Mouse (Mus musculus): ENCODE data around the gene Chn1.

Gene Chn1

GRCm38 (mm10) chr2:73591246-73591645 lies 183.9 kb downstream of the Chn1 start:
- in situ Hi-C loops (cut with MboI), result no loop called here

DNA sequence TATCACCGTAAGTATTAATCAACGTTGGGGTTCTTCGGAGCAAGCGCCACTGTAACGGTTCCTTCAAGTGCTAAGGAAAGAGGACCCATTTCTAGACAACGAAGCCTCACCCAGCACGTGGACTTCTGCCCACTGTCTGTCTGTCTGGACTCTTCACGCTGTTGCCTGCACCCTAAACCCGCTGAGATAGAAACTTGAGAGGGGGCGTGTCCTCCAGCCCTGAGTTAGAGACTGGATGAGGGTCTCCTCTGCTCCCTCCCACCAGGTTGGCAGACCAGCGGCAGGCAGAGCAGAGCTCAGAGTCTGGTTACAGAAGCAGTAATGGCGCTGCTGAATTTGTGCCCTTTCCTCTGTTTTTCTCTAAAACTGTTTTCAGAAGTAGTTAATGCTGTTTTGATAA lies 185.0 kb downstream of the Chn1 start:
- in situ Hi-C loops (cut with MboI), result no loop called here

DNA sequence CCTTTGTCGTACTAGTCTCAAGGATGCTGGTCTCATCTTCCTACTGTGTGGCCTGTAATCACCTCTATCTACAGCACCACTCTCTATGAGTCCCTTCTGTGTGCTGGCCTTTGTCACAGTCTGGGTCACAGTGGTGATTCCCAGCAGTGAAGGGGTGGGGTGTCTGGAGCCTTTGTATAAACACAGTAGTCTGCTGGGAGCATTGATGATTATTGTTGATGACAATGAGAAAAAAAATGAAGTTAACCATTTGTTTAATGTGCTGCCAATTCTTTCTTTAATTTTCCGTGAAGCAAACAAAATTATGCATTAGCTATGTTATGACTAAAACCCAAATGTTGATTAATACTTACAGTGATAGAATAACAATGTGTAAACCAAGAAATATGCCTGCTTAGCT lies 186.2 kb downstream of the Chn1 start:
- in situ Hi-C loops (cut with MboI), result no loop called here

DNA sequence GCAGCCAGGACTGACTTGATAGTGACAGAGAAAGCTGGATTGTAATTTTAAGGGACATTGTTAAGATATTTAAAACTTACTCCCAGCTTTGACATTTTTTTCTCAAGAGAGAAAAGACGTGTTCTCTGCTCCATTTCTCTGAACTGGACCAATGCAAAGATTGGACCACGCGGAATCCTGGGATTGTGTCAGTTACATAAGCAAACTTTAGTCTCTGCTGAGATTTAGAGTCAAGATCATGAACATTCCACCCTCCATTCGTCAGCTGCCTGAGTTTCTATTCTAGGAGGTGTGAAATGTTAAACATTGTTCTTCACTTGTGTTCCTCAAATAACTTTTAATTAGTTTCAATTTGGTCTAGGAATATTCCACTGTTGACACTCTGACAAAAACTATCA lies 188.0 kb downstream of the Chn1 start:
- in situ Hi-C loops (cut with MboI), result no loop called here

- in situ Hi-C loops (cut with MboI), result no loop called here
Observed at GRCm38 (mm10) chr2:73586392-73587108, 188.6 kb downstream of the Chn1 start.

GRCm38 (mm10) chr2:73585347-73585831 lies 189.8 kb downstream of the Chn1 start:
- in situ Hi-C loops (cut with MboI), result no loop called here

GRCm38 (mm10) chr2:73584645-73585346 lies 190.3 kb downstream of the Chn1 start:
- in situ Hi-C loops (cut with MboI), result no loop called here

GRCm38 (mm10) chr2:73580720-73581119 lies 194.4 kb downstream of the Chn1 start:
- in situ Hi-C loops (cut with MboI), result no loop called here

DNA sequence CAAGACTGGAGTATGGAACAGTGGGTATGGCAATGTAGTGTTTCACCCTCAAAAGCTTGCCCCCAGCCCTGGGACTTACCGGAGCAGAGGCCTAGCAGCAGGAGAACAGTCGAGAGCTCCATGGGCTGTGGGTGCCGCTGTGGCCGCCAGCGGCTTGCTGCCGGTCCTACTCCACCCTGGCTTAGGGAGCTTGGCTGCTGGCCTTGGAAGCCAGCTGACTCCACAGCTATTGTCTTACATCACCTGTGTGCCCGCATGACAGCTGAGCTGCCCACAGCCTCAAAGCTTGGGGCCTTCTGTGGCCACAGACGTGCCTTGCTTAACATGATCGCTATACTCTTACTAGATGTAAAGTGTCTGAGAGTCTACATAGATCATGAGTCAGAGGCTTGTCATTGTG lies 195.0 kb downstream of the Chn1 start, which contains the start of gene Chrna1:
TSS of gene Chrna1 (minus strand) at position 173 of the 400 bp plus-strand sequence.
- in situ Hi-C loops (cut with MboI), result no loop called here

GRCm38 (mm10) chr2:73579168-73579567 lies 196.0 kb downstream of the Chn1 start:
- in situ Hi-C loops (cut with MboI), result no loop called here

GRCm38 (mm10) chr2:73574418-73574817 lies 200.7 kb downstream of the Chn1 start:
- in situ Hi-C loops (cut with MboI), result loop anchor here (25.0 kb wide), 1 partner anchor 1088 kb away; the partner anchor contains the start of genes Evx2 and Hoxd13

GRCm38 (mm10) chr2:73573556-73573955 lies 201.6 kb downstream of the Chn1 start:
- in situ Hi-C loops (cut with MboI), result loop anchor here (25.0 kb wide), 1 partner anchor 1089 kb away; the partner anchor contains the start of genes Evx2 and Hoxd13

DNA sequence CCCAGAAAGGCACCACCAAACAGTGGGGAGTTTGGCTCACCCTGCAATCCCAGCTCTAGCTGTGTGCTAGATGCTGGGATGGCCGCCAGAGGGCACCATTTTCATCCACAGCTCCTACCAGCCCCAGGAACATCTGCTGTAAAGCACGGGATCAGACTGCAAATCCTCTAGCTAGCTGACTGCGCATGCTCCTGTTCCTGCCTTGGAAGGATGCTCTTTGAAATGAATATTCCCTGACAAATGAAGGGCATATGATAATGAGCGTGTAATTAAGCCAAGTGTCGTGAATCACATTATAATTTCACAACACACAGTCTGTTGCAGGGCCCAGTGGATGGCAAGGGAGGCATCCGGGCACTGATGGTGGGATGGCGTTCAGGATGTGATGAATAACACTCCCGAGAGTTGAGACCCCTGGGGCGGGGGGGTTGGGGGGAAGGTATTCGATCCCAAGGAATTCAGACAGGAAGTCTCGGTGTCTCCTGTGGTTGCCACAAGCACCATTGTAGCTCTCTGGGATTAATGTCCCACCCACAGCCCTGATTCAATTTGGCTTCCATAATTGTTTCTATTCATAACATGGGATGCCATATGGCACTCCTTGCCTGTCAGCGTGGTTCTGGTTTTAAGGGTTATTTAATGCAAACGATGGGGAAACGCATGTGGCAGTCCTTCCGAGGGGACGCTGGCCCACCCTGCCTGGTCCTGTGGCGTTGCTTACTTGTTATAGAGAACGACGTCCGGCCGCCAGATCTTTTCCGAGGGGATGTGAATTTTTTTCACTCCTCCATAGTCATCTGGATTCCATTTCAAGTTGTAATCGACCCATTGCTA lies 202.4 kb downstream of the Chn1 start:
- in situ Hi-C loops (cut with MboI), result loop anchor here (25.0 kb wide), 1 partner anchor 1090 kb away; the partner anchor contains the start of genes Evx2 and Hoxd13

GRCm38 (mm10) chr2:73571901-73572300 lies 203.2 kb downstream of the Chn1 start:
- in situ Hi-C loops (cut with MboI), result loop anchor here (25.0 kb wide), 1 partner anchor 1090 kb away; the partner anchor contains the start of genes Evx2 and Hoxd13

DNA sequence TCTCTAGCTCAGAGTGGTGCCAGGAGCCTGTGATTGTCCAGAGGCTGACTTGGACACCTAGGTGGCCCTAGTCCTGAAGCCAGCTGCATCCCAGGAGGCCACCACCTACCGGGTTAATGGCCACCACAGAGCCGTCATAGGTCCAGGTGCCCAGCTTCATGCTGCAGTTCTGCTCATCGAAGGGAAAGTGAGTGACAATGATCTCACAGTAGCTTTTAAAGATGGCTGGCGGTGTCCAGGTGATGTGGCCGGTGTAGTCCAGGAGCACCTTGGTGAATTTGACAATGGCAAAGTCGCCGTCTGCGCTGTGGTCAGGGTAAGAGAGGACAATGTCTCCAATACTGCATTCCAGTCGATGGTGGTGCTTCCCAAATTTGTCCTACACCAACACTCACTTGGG lies 203.8 kb downstream of the Chn1 start:
- in situ Hi-C loops (cut with MboI), result loop anchor here (25.0 kb wide), 1 partner anchor 1091 kb away; the partner anchor contains the start of genes Evx2 and Hoxd13

GRCm38 (mm10) chr2:73566989-73567605 lies 208.0 kb downstream of the Chn1 start:
- in situ Hi-C loops (cut with MboI), result loop anchor here (25.0 kb wide), 1 partner anchor 1095 kb away; the partner anchor contains the start of genes Evx2 and Hoxd13

DNA sequence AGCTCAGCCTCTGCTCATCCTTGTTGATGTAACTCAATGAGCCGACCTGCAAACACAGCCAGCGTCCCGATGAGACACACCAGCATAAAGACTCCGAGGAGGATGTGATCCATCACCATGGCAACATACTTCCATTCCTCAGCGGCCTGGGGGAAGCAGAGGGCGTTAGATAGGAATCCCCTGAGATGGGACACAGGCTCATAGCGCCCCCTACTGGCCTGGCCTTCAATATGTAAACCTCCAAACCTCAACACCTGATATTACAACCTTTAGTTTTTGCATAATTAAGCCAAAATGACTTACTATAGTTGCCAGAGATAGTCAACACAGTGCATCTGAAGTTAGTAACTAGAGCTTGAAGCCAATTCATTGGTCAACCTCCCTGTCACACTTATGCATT lies 209.0 kb downstream of the Chn1 start:
- in situ Hi-C loops (cut with MboI), result loop anchor here (25.0 kb wide), 1 partner anchor 1096 kb away; the partner anchor contains the start of genes Evx2 and Hoxd13

DNA sequence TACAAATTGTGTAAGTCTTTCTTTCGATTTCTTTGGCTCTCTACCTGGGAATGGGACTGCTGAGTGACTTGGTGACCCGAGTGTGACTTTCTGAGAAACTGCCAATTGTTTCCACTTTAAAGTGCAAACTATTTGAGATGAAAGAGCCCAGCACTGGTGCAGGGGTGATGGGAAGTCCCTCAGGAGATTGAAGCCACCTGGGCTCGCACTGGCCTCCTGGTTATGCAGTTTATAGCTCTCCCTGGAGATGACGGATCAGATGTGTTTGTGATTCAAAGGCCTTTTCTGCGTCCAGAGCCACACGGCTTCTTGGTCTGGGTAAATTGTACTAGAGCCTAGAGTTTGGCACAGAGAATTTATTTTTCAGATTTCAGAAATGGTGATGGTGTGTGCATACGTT lies 211.5 kb downstream of the Chn1 start:
- in situ Hi-C loops (cut with MboI), result loop anchor here (25.0 kb wide), 1 partner anchor 1099 kb away; the partner anchor contains the start of genes Evx2 and Hoxd13

DNA sequence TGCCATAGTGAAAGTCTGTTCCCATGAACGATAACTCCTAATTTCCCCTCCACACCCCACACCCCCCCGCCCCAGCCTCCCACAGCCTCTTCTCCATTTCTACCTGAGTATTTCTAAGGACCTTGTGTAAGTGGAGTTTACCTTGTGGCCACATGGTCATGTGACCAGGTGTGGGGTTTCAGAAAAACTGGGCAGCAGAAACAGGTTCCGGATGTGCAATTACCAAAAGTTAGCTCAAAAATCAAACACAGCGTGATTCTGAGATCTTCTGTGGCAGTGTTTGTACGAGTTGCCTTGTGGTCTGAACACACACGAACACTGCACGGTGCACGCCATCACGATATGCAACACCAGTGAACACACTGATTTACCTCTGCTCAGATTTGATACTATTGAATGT lies 212.5 kb downstream of the Chn1 start:
- in situ Hi-C loops (cut with MboI), result loop anchor here (25.0 kb wide), 1 partner anchor 1100 kb away; the partner anchor contains the start of genes Evx2 and Hoxd13

- in situ Hi-C loops (cut with MboI), result loop anchor here (25.0 kb wide), 1 partner anchor 1101 kb away; the partner anchor contains the start of genes Evx2 and Hoxd13
Observed at GRCm38 (mm10) chr2:73561665-73562063, 213.5 kb downstream of the Chn1 start.

Data from mature B cell (primary cell).